Mouse (Mus musculus): ENCODE measurements around the gene Aox2.

Aox2 gene

GRCm38 (mm10) chr1:58288091-58288490 is 10.0 kb downstream of the Aox2 start:
- no peak for DNase-seq (ENCODE audit: low read depth)

- DNase-seq (ENCODE audit: low read depth) = no peak
These were observed 11.8 kb downstream of the Aox2 start for GRCm38 (mm10) chr1:58289863-58290469.

- DNase-seq (ENCODE audit: low read depth) = no peak
These were observed 13.5 kb downstream of the Aox2 start for GRCm38 (mm10) chr1:58291394-58292300.

GRCm38 (mm10) chr1:58294730-58295129 is 16.6 kb downstream of the Aox2 start:
- no peak for DNase-seq (ENCODE audit: low read depth)

GRCm38 (mm10) chr1:58296278-58296677 is 18.2 kb downstream of the Aox2 start:
- DNase-seq (ENCODE audit: low read depth) = no peak

- no peak for DNase-seq (ENCODE audit: low read depth)
These were observed 18.7 kb downstream of the Aox2 start for GRCm38 (mm10) chr1:58296821-58297220.

GRCm38 (mm10) chr1:58298347-58298746 is 20.2 kb downstream of the Aox2 start:
- no peak for DNase-seq (ENCODE audit: low read depth)

- no peak for DNase-seq (ENCODE audit: low read depth)
These were observed 22.9 kb downstream of the Aox2 start for GRCm38 (mm10) chr1:58301073-58301472.

GRCm38 (mm10) chr1:58302015-58302414 is 23.9 kb downstream of the Aox2 start:
- DNase-seq (ENCODE audit: low read depth) = no peak

- DNase-seq (ENCODE audit: low read depth) = no peak
These were observed 24.9 kb downstream of the Aox2 start for GRCm38 (mm10) chr1:58303009-58303408.

GRCm38 (mm10) chr1:58303726-58304125 is 25.6 kb downstream of the Aox2 start:
- peak; percentile 63 for DNase-seq (ENCODE audit: low read depth)

GRCm38 (mm10) chr1:58304296-58304695 is 26.2 kb downstream of the Aox2 start:
- DNase-seq (ENCODE audit: low read depth) = peak; percentile 55

- DNase-seq (ENCODE audit: low read depth) = no peak
These were observed 29.1 kb downstream of the Aox2 start for GRCm38 (mm10) chr1:58307181-58307580.

- DNase-seq (ENCODE audit: low read depth) = no peak
These were observed 30.5 kb downstream of the Aox2 start for GRCm38 (mm10) chr1:58308594-58308993.

- DNase-seq (ENCODE audit: low read depth) = no peak
These were observed 31.7 kb downstream of the Aox2 start for GRCm38 (mm10) chr1:58309853-58310252.

- DNase-seq (ENCODE audit: low read depth) = no peak
These were observed 33.2 kb downstream of the Aox2 start for GRCm38 (mm10) chr1:58311221-58311864.

GRCm38 (mm10) chr1:58313173-58313572 is 35.0 kb downstream of the Aox2 start:
- no peak for DNase-seq (ENCODE audit: low read depth)

GRCm38 (mm10) chr1:58315532-58315931 is 37.4 kb downstream of the Aox2 start:
- no peak for DNase-seq (ENCODE audit: low read depth)

- no peak for DNase-seq (ENCODE audit: low read depth)
These were observed 55.1 kb downstream of the Aox2 start for GRCm38 (mm10) chr1:58333222-58333621.

GRCm38 (mm10) chr1:58339901-58340300 is 61.8 kb downstream of the Aox2 start:
- DNase-seq (ENCODE audit: low read depth) = no peak

- peak; percentile 20 for DNase-seq (ENCODE audit: low read depth)
These were observed 63.5 kb downstream of the Aox2 start for GRCm38 (mm10) chr1:58341576-58341975.

- DNase-seq (ENCODE audit: low read depth) = no peak
These were observed 65.7 kb downstream of the Aox2 start for GRCm38 (mm10) chr1:58343861-58344260.

- no peak for DNase-seq (ENCODE audit: low read depth)
These were observed 66.4 kb downstream of the Aox2 start for GRCm38 (mm10) chr1:58344570-58344969.

All from fibroblast of lung, adult 2 months (primary cell).